Mouse (Mus musculus) thymus, adult 2 months (tissue): ENCODE results near the gene Jpt1.

ENCODE experiments used
- CTCF ChIP-seq: fragments of 200-500 bp; IDR thresholded peaks from 2 replicates; pipeline ENCODE4 v1.5.1; 2012; ENCODE audit warnings: mild to moderate bottlenecking, control low read depth, low read length, moderate library complexity, borderline replicate concordance; ENCODE audit not compliant: control insufficient read depth, poor library complexity, insufficient read depth; ENCODE audit errors: extremely low read depth
- POLR2A ChIP-seq: fragments of 200-500 bp; IDR thresholded peaks from 2 replicates; pipeline ENCODE4 v1.6.1; 2012; ENCODE audit warnings: mild to moderate bottlenecking, low read length, control low read depth, moderate library complexity; ENCODE audit not compliant: control insufficient read depth, poor library complexity, insufficient read depth; ENCODE audit errors: extremely low read depth

DNA sequence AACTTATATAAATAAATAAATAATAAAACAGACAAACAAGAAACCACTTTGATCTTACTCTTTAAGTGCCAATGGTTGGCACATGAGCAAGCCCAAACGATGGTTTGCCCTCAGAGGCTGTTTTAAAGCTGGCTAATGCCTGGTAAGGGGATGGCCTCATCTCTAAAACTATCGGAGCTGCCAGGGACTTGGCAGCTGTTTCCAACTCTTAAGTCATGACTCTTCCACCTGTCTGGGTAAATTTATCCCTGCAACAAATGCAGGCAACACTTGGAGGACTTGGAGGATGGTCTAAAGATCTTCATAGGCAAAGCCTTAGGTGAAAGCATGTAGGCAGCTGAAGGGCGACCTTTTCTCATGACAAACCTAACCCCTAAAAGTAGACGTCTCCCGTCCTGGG lies 2.8 kb upstream of the Jpt1 start:
- no peak for TF ChIP-seq CTCF
- TF ChIP-seq POLR2A = no peak
